15 mouse cellular contexts compared by ENCODE assay signal in genomic region chr10:41878344-41878743, GRCm38 (mm10).
"Had no signal": no experiment of that assay in that cellular context is flagged by ENCODE, and none has a peak within 500 bp of the region (broad histone marks: within the 10 kb centered on the region; RNA-seq: fewer than 3 reads in every experiment).

No protein-coding gene starts in this region.

- H3K27ac ChIP-seq: limb, embryonic 10.5 days; limb, embryonic 13.5 days; liver, embryonic 13.5 days had no signal

- DNase-seq: kidney, postnatal 14 days; kidney, postnatal 4 days; layer of hippocampus, adult 9-11 months; layer of hippocampus, postnatal 36 days; liver; liver, embryonic 13.5 days; lung, adult 2 months; lung, postnatal 14 days; lung, postnatal 4 days; midbrain, embryonic 14.5 days; thymus, adult 18-20 months; thymus, postnatal 36 days had no signal

- H3K9me3 ChIP-seq: limb, embryonic 10.5 days; limb, embryonic 13.5 days; liver, embryonic 13.5 days had no signal

- H3K4me2 ChIP-seq: limb, embryonic 13.5 days; liver, embryonic 13.5 days; midbrain, embryonic 11.5 days had no signal

- H3K4me3 ChIP-seq: limb, embryonic 10.5 days; limb, embryonic 13.5 days; liver, embryonic 13.5 days had no signal

- H3K9ac ChIP-seq: limb, embryonic 13.5 days; liver, embryonic 13.5 days had no signal

- H3K27me3 ChIP-seq: limb, embryonic 13.5 days; liver, embryonic 13.5 days had no signal

- H3K4me1 ChIP-seq: limb, embryonic 13.5 days had no signal

- H3K36me3 ChIP-seq: limb, embryonic 10.5 days; limb, embryonic 13.5 days; liver, embryonic 13.5 days had no signal
